Mouse (Mus musculus) neural tube, embryonic 12.5 days (tissue): ENCODE measurements around the gene Scamp1. TPM values are rescaled to one million over a fixed set of nuclear protein-coding genes. Genes with fewer than 3 reads are reported as not detected.

Source experiments
- ATAC-seq: fragments of 200-750 bp; cut with Nextera tagmentation; 2 replicates; pipeline ENCODE4 v1.8.0; 2017; ENCODE audit warnings: low read depth, mild to moderate bottlenecking, moderate TSS enrichment, moderate library complexity; ENCODE audit not compliant: low FRiP score
- H3K27ac ChIP-seq: fragments of 300-500 bp; sonication (generic); 2 replicates; pipeline ENCODE4 v1.5.1; 2016
- H3K27me3 ChIP-seq: fragments of 300-500 bp; sonication (generic); replicated peaks from 2 replicates; pipeline ENCODE4 v1.6.1; 2016; ENCODE audit warnings: mild to moderate bottlenecking
- H3K36me3 ChIP-seq: fragments of 300-500 bp; sonication (generic); 2 replicates; pipeline ENCODE4 v1.6.1; 2016; ENCODE audit warnings: mild to moderate bottlenecking
- H3K4me1 ChIP-seq: fragments of 300-500 bp; sonication (generic); 2 replicates; pipeline ENCODE4 v1.6.1; 2016
- H3K4me2 ChIP-seq: fragments of 300-500 bp; sonication (generic); replicated peaks from 2 replicates; pipeline ENCODE4 v1.6.1; 2016; ENCODE audit warnings: mild to moderate bottlenecking
- H3K4me3 ChIP-seq: fragments of 300-500 bp; sonication (generic); 2 replicates; pipeline ENCODE4 v1.5.1; 2016
- H3K9ac ChIP-seq: fragments of 300-500 bp; sonication (generic); 2 replicates; pipeline ENCODE4 v1.6.1; 2016; ENCODE audit warnings: mild to moderate bottlenecking
- H3K9me3 ChIP-seq: fragments of 300-500 bp; sonication (generic); 2 replicates; pipeline ENCODE4 v1.6.1; 2016; ENCODE audit warnings: mild to moderate bottlenecking
- WGBS: fragments of 180-500 bp; shearing (Covaris S2); methylation state at CpG from one replicate; pipeline ENCODE4 v1.1.7; 2016; 5-methylcytosine and 5-hydroxymethylcytosine counted together
- polyA plus RNA-seq: library from polyadenylated mRNA; unstranded; fragments of >200 nt; fragmentation: Nextera tagmentation; extraction: Ambion mirVana; gene quantifications from 2 replicates; pipeline ENCODE4 v1.2.1, GENCODE M21; 2016

Scamp1 gene
- polyA plus RNA-seq, 1 experiment from 2014 or later = 77.4 TPM

DNA sequence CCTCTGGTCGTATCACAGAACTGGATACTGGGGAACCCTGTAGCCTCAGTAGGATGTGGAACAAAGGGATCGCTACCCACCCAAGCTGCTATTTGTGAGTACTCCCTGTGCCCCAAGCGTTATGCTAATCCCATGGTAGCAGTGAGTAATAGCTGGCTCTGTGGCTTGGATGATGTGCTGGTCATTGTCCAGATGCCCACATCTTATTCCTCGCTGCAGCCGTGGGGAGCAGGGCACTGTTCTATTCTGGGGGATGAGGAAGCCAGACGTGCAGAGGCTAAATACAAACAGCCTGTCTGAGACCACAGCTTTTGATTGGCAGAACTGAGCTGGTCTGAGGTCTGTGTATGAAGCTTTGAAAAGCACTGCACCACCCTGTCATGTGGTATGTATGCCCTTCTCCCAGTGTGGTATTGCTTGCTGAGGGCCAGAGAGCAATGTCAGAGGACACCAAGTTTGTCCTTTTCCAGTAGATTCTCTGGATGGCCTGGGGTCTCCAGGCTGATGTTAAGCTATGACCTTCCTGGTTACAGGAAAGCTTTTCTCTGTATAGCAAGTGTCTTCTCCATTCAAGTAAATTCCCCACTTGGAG lies 116.2 kb downstream of the Scamp1 start:
- H3K27me3 ChIP-seq = peaks cover 14% of the 10 kb centered on the region; the same call in 1 of the 2 replicates
- no peaks in the 10 kb centered on the region for H3K9me3 ChIP-seq
- H3K36me3 ChIP-seq = no peaks in the 10 kb centered on the region
- H3K4me3 ChIP-seq = no peak overlapping the region
- no peak overlapping the region for H3K9ac ChIP-seq
- H3K4me2 ChIP-seq = no peak overlapping the region
- WGBS = 68% methylated on average over 6 of the region's 6 CpGs
- ATAC-seq = no peak
- H3K27ac ChIP-seq = no peak overlapping the region
- H3K4me1 ChIP-seq = peaks cover 17% of the 10 kb centered on the region

DNA sequence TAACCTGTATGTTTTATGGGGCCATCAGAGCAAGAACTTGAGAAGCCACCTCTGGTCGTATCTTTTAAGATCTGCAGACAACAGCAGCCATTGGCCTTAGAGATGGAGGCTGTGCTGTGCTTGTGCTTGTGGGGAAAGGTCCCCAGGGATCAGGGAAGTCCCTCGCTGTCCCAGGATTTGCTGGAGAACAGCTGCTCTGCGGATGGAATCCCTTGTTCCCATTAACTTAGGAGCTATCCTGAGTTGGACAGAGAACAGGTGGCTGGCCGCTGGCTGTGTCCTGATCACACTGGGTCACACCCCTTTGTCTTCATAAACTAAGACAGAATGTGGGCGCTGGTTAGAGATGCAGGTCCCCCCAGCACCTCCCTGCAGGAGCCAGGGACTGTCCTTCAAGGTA lies 117.3 kb downstream of the Scamp1 start:
- H3K27ac ChIP-seq = no peak overlapping the region
- H3K9me3 ChIP-seq = no peaks in the 10 kb centered on the region
- H3K27me3 ChIP-seq = peaks cover 9% of the 10 kb centered on the region; the same call in 1 of the 2 replicates
- no peak overlapping the region for H3K9ac ChIP-seq
- ATAC-seq = no peak
- H3K4me2 ChIP-seq = no peak overlapping the region
- no peak overlapping the region for H3K4me3 ChIP-seq
- 74% methylated on average over 5 of the region's 5 CpGs for WGBS
- H3K36me3 ChIP-seq = no peaks in the 10 kb centered on the region
- 0 out of 2 replicates have a peak, but pooled peaks cover 6% of the 10 kb centered on the region for H3K4me1 ChIP-seq

DNA sequence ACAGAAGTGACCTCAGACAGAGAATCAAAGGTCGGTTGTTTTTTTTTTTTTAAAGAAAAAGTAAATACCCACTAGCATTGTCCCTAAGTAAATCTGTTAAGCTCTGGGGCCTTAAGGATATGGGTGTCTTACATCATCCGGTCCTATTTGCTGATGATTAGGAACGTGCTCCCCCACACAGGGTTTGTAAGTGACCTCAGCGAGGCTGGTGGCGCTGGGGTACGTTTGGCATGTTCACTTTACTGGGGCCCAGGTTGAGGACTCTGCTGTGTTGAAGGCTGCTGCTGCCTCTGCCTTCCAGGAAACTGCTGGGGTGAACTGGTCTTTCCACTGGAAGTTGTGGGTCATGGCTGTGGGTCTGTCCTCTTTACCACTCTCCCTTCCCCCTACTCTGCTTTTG lies 121.2 kb downstream of the Scamp1 start:
- Histone ChIP-seq H3K4me2 (no peak overlapping the region), H3K4me1 (no peaks in the 10 kb centered on the region), H3K27me3 (no peaks in the 10 kb centered on the region), H3K9ac (no peak overlapping the region), H3K36me3 (no peaks in the 10 kb centered on the region), H3K27ac (no peak overlapping the region), H3K4me3 (no peak overlapping the region), H3K9me3 (no peaks in the 10 kb centered on the region)
- WGBS = 86% methylated on average over 6 of the region's 6 CpGs
- ATAC-seq = no peak

DNA sequence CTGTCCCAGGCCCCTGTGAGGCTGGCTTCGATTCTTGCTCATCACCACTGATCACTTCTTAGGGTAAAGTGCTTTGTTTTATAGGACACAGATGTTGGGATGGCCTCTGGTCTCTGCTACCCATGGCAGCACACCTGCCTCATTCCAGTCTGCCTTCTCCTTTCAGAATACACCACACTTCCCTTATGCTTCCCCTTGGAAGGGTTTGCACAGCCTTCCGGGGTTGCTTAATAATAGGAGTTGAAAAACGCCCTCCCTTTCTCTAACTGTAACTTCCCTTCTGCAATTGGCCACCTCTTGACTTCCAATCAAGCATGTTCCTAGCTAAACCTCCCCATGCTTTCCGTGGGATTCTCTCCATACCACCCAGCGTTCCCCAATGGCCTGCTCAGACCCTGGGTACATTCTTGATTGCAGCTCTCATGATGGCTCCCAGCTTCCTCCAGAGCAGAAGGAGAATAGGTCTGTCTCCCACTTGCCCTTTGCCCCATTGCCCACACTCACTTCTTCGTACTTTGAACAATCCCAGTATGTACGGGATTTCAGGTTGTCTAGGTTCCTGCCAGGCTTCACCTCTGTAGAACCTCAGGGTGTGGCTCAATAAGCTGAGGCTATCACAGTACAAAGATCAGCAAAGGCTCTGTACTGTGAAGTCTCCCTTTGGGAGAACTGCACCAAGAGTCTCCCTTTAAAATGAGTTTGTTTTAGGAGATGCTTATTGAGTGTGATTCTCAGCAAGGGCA lies 126.0 kb downstream of the Scamp1 start:
- no peak overlapping the region for H3K9ac ChIP-seq
- no peak overlapping the region for H3K4me3 ChIP-seq
- no peaks in the 10 kb centered on the region for H3K9me3 ChIP-seq
- no peaks in the 10 kb centered on the region for H3K27me3 ChIP-seq
- H3K4me2 ChIP-seq = no peak overlapping the region
- ATAC-seq = no peak
- H3K36me3 ChIP-seq = no peaks in the 10 kb centered on the region
- 90% methylated on average over 7 of the region's 7 CpGs for WGBS
- H3K27ac ChIP-seq = no peak overlapping the region
- H3K4me1 ChIP-seq = 0 out of 2 replicates have a peak, but pooled peaks cover 9% of the 10 kb centered on the region

DNA sequence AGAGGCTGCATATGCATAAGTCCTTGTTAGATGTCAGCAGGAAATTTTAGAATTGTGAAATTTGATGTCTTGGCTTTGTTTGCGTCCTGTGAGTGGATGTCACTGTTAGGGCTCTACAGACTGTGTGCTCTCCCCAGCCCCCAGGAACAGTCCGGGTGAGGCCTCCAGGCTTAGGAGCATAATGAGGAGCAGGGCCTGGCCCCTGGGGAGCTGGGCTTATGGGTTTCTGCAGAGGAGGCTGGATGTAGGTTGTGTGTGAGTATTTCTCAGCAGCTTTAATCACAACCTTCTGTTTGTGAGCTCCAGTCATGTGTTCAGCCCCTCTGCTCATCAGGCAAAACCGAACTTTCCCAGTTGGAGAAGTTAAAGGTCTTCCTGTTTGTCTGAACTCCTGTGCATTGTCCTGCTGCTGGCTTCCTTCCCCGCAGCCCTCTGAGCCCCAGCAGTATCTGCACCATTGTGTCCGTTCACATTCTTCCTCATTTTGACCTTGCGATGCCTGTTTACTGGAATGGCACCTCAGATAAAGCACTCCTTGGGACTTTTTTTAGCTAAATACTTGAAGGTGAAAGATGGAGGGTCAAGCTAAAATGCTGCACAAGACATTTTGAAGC lies 126.7 kb downstream of the Scamp1 start:
- 0 out of 2 replicates have a peak, but pooled peaks cover 9% of the 10 kb centered on the region for H3K4me1 ChIP-seq
- ATAC-seq = no peak
- no peaks in the 10 kb centered on the region for H3K27me3 ChIP-seq
- H3K9ac ChIP-seq = no peak overlapping the region
- H3K36me3 ChIP-seq = no peaks in the 10 kb centered on the region
- H3K4me2 ChIP-seq = no peak overlapping the region
- WGBS = 60% methylated on average over 6 of the region's 6 CpGs
- no peak overlapping the region for H3K27ac ChIP-seq
- no peaks in the 10 kb centered on the region for H3K9me3 ChIP-seq
- no peak overlapping the region for H3K4me3 ChIP-seq

DNA sequence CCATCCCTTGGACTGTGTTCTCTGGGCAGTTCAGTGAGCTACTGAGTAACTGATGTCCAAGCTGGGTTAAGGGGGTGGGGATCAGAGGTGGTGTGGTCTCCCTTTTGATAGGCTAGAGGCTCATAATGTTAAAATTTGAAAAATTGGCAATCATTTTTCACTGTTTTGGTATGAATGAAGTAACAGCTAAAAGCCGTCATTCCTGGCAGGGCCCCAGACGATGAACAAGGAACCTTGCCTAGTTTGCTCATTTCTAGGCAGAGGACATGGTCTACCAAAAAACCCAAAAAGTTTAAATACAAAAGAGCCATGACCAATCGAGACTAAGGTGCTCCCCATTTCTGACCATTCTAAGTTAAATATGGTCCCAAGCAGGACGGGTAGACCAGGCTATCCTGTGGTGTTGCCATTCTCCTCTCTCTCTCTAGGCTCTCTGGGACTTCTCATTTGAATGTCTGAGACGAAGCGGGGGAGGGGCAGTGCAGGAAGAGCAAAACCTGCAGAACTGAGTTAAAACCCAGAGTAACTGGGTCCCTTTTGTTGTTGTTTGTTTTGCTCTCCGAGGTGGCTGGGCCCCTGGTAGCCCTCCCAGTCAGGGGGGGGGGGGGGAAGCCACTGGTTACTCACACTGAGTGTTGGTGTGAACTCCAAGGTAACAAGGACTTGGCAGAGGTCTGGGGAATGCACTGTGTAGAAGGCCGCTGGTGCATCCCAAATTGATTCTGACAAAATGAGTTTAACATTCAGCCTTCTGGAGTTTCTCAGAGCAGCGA lies 129.8 kb downstream of the Scamp1 start:
- Histone ChIP-seq H3K9me3 (no peaks in the 10 kb centered on the region), H3K36me3 (no peaks in the 10 kb centered on the region), H3K4me1 (peaks cover 16% of the 10 kb centered on the region; the same call in 1 of the 2 replicates), H3K4me2 (no peak overlapping the region), H3K27me3 (no peaks in the 10 kb centered on the region), H3K9ac (no peak overlapping the region), H3K4me3 (no peak overlapping the region), H3K27ac (no peak overlapping the region)
- no peak for ATAC-seq
- 50% methylated on average over 9 of the region's 9 CpGs for WGBS

DNA sequence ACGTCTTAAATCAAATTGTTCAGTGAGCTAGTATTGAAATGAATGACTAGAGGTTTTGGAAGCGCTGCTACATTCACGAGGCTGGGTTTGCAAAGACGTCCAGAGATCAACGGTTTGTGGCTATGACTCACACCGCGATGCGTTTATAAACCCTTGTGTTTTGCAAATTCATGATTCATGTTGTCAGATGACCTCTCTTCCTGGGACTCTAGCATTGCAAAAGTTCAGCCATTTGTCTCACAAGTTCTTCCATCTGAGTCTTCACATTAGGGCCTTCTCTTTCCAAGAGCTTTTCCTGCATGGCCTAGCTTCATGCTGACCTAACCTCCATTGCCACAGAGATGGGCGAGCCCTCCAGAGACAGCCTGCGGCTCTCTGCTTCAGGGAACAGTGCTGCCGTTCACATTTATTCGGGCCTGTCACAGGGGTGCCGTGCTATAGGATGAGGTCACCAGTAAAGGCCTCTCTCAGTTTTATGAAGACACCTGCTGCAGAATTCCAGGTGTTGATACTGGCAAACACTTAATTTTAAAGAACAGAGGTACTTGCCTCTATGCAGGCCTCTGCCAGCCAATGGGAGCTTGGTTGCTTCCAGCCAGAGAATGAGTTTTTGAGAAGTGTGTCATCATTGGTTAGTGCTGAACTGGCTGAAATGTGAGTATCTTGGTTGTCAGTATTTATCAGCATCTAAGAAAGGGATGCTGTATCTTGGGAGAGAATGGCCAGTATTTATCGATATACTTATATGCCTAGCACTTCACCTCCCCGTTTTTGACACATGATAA lies 131.0 kb downstream of the Scamp1 start:
- 85% methylated on average over 15 of the region's 15 CpGs for WGBS
- H3K27ac ChIP-seq = no peak overlapping the region
- H3K4me3 ChIP-seq = no peak overlapping the region
- no peak overlapping the region for H3K4me2 ChIP-seq
- no peak overlapping the region for H3K9ac ChIP-seq
- H3K27me3 ChIP-seq = no peaks in the 10 kb centered on the region
- peaks cover 18% of the 10 kb centered on the region; the same call in 1 of the 2 replicates for H3K4me1 ChIP-seq
- no peak for ATAC-seq
- no peaks in the 10 kb centered on the region for H3K9me3 ChIP-seq
- H3K36me3 ChIP-seq = no peaks in the 10 kb centered on the region

DNA sequence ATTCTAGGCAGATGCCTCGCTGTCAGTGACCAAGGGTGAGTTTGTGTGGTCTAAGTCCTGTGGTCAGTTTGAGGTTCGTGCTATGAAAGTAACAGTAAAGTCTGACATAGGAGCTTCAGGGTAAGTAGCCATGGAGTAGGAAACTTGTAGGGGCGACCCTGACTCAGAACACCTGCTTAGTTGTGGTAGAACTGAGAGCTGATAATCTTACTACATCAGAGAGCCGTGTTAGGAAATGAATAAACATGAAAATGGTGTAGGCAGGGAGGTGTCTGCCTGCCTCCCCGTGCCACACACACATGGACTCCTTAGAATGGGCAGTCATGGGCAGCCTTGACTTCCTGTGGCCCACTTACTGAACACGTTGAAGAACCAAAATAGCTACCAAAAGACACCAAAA lies 132.0 kb downstream of the Scamp1 start:
- WGBS = 93% methylated on average over 6 of the region's 6 CpGs
- Histone ChIP-seq H3K4me2 (no peak overlapping the region), H3K36me3 (no peaks in the 10 kb centered on the region), H3K4me3 (no peak overlapping the region), H3K9me3 (no peaks in the 10 kb centered on the region), H3K27me3 (no peaks in the 10 kb centered on the region), H3K27ac (no peak overlapping the region), H3K4me1 (peaks cover 13% of the 10 kb centered on the region; the same call in 1 of the 2 replicates), H3K9ac (no peak overlapping the region)
- ATAC-seq = no peak

DNA sequence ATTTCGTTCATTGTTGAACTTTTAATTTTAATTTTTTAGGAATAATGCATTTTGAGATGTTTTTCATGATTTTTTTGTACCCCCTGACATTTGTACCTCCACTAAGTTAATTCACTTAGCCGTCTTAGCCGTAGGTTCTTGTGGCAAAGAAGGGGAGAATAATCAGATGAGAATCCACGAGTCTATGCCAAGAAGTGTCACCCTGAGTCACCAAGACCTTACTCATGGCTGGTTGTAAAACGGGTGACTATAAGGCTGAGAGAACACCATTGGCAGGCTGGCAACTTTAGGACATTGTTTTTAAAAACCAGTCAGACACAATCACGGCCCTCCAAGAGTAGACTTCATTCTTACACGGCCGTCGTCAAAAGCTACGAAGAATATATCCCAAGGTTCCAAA lies 132.8 kb downstream of the Scamp1 start:
- Histone ChIP-seq H3K27ac (no peak overlapping the region), H3K27me3 (no peaks in the 10 kb centered on the region), H3K9ac (no peak overlapping the region), H3K4me3 (no peak overlapping the region), H3K4me1 (peaks cover 13% of the 10 kb centered on the region; the same call in 1 of the 2 replicates), H3K36me3 (no peaks in the 10 kb centered on the region), H3K4me2 (no peak overlapping the region), H3K9me3 (no peaks in the 10 kb centered on the region)
- WGBS = 95% methylated on average over 10 of the region's 10 CpGs
- no peak for ATAC-seq
